Mouse (Mus musculus) intestine, embryonic 14.5 days (tissue): Measurements from ENCODE around the gene Slc2a3. TPM values are rescaled to one million over a fixed set of nuclear protein-coding genes. Genes with fewer than 3 reads are reported as not detected.
"Not testable (repeated sequence)": the region's sequence is repeated elsewhere in the genome, so short reads cannot be mapped to it uniquely, and the experiment has no call there.

Experiments used
- ATAC-seq: fragments of 200-750 bp; cut with Nextera tagmentation; replicated peaks from 2 replicates; pipeline ENCODE4 v1.8.0; 2017; ENCODE audit warnings: low read depth, moderate number of reproducible peaks, moderate TSS enrichment, moderate library complexity; ENCODE audit not compliant: low FRiP score, low TSS enrichment
- DNase-seq: peaks from one replicate; pipeline ENCODE4 v3.0.0-alpha.2; 2018; ENCODE audit warnings: low spot score
- H3K27ac ChIP-seq: fragments of 300-500 bp; sonication (generic); 2 replicates; pipeline ENCODE4 v1.5.1; 2014; ENCODE audit warnings: low read depth, mild to moderate bottlenecking, control low read depth
- H3K27me3 ChIP-seq: fragments of 300-500 bp; sonication (generic); replicated peaks from 2 replicates; pipeline ENCODE4 v1.6.1; 2014; ENCODE audit warnings: low read length, control low read depth; ENCODE audit not compliant: control insufficient read depth, insufficient read depth
- H3K36me3 ChIP-seq: fragments of 300-500 bp; sonication (generic); 2 replicates; pipeline ENCODE4 v1.6.1; 2014; ENCODE audit warnings: low read length, control low read depth; ENCODE audit not compliant: control insufficient read depth, insufficient read depth
- H3K4me1 ChIP-seq: fragments of 300-500 bp; sonication (generic); replicated peaks from 2 replicates; pipeline ENCODE4 v1.6.1; 2014; ENCODE audit warnings: low read length, control low read depth, mixed read lengths; ENCODE audit not compliant: control insufficient read depth, insufficient read depth
- H3K4me2 ChIP-seq: fragments of 300-500 bp; sonication (generic); 2 replicates; pipeline ENCODE4 v1.6.1; 2014; ENCODE audit warnings: low read length
- H3K4me3 ChIP-seq: fragments of 300-500 bp; sonication (generic); 2 replicates; pipeline ENCODE4 v1.5.1; 2014; ENCODE audit warnings: low read depth, low read length, control low read depth, mixed read lengths
- H3K9ac ChIP-seq: fragments of 300-500 bp; sonication (generic); 2 replicates; pipeline ENCODE4 v1.6.1; 2014; ENCODE audit warnings: mild to moderate bottlenecking, low read length
- H3K9me3 ChIP-seq: fragments of 300-500 bp; sonication (generic); 2 replicates; pipeline ENCODE4 v1.6.1; 2016; ENCODE audit warnings: low read length, control low read depth; ENCODE audit not compliant: control insufficient read depth
- WGBS: fragments of 180-500 bp; shearing (Covaris S2); extraction: QIAGEN DNeasy Blood & Tissue Kit; methylation state at CpG from one replicate; pipeline ENCODE4 v1.1.7; 2014; 5-methylcytosine and 5-hydroxymethylcytosine counted together
- polyA plus RNA-seq: library from polyadenylated mRNA; unstranded; fragments of >200 nt; fragmentation: Nextera tagmentation; extraction: Ambion mirVana; gene quantifications from 2 replicates; pipeline ENCODE4 v1.2.1, GENCODE M21; 2014

The Slc2a3 gene
- polyA plus RNA-seq, 1 experiment from 2014 or later, result 17.6 TPM

- ATAC-seq (peak; percentile 79), DNase-seq (peak; percentile 77)
- Histone ChIP-seq H3K4me3 (peak overlapping the region; percentile 28), H3K4me2 (peak overlapping the region; percentile 56), H3K36me3 (no peaks in the 10 kb centered on the region), H3K27ac (peak overlapping the region; percentile 77), H3K27me3 (no peaks in the 10 kb centered on the region), H3K9ac (peak overlapping the region; percentile 46), H3K4me1 (peaks cover 6% of the 10 kb centered on the region; the same call in 1 of the 2 replicates), H3K9me3 (no peaks in the 10 kb centered on the region)
- 7% methylated on average over 20 of the region's 20 CpGs for WGBS
Observed at GRCm38 (mm10) chr6:122702480-122703124, 98.8 kb downstream of the Slc2a3 start.

DNA sequence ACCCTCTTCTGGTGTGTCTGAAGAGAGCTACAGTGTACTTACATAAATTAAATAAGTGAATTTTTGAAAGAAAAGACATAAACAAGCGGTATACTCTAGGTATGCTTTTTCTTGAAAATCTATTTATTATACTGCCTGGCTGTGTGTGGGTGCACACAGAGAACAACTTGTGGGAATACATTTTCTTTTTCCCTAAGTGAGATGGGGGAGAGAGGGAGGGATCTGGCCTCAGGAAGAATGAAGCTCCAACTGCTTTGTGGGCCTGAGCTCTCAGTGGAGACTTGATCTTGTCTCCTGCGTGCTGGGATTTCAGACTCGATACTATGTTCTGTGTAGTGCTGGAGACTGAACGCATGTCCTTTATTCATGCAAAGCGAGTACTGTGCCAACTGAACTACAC, 99.6 kb downstream of the Slc2a3 start:
- Histone ChIP-seq H3K9ac (no peak overlapping the region), H3K36me3 (no peaks in the 10 kb centered on the region), H3K27ac (0 out of 2 replicates have a peak overlapping the region, but pooled peaks have one; percentile 77), H3K4me2 (no peak overlapping the region), H3K9me3 (no peaks in the 10 kb centered on the region), H3K27me3 (no peaks in the 10 kb centered on the region), H3K4me1 (peaks cover 6% of the 10 kb centered on the region; the same call in 1 of the 2 replicates), H3K4me3 (0 out of 2 replicates have a peak overlapping the region, but pooled peaks have one; percentile 28)
- 82% methylated on average over 5 of the region's 5 CpGs for WGBS
- ATAC-seq (no peak), DNase-seq (no peak)

DNA sequence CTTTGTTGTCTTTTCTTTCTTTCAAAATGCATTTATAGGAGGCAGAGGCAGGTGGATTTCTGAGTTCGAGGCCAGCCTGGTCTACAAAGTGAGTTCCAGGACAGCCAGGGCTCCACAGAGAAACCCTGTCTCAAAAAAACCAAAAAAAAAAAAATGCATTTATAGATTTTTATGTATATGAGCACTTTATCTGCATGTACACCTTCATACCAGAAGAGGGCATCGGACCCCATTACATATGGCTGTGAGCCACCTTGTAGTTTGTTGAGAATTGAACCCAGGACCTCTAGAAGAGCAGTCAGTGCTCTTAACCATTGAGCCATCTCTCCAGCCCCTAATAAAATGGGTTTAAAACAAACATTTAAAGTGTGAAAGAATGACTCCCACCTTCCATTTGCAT, 101.8 kb downstream of the Slc2a3 start:
- H3K27me3 ChIP-seq, H3K4me3 ChIP-seq, ATAC-seq, H3K9me3 ChIP-seq, H3K4me2 ChIP-seq, H3K27ac ChIP-seq, H3K4me1 ChIP-seq, H3K36me3 ChIP-seq, H3K9ac ChIP-seq, DNase-seq: not testable (repeated sequence)
- WGBS, result 88% methylated on average over 2 of the region's 2 CpGs

DNA sequence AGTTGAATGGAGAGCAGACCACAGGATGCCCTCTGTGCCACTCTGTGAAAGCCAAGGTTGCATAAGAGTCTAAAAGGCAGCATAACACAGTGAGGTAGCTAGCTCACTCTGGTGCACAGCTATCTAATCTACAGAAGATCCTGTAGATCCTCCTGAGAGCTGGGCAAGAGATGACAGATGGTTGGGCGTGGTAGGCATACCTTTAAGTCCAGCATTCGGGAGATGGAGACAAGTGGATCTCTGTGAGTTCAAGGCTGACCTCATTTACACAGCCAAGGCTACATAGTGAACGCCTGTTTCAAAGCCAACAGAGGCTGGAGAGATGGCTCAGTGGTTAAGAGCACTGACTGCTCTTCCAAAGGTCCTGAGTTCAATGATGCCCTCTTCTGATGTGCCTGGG, 106.0 kb downstream of the Slc2a3 start:
- no peak overlapping the region for H3K27ac ChIP-seq
- no peak overlapping the region for H3K9ac ChIP-seq
- no peaks in the 10 kb centered on the region for H3K36me3 ChIP-seq
- H3K9me3 ChIP-seq, result no peaks in the 10 kb centered on the region
- H3K27me3 ChIP-seq, result no peaks in the 10 kb centered on the region
- WGBS, result 84% methylated on average over 3 of the region's 3 CpGs
- H3K4me3 ChIP-seq, result no peak overlapping the region
- H3K4me2 ChIP-seq, result no peak overlapping the region
- DNase-seq (no peak), ATAC-seq (no peak)
- no peaks in the 10 kb centered on the region for H3K4me1 ChIP-seq

- no peak overlapping the region for H3K4me2 ChIP-seq
- 84% methylated on average over 5 of the region's 5 CpGs for WGBS
- no peaks in the 10 kb centered on the region for H3K36me3 ChIP-seq
- H3K27me3 ChIP-seq, result no peaks in the 10 kb centered on the region
- no peak overlapping the region for H3K27ac ChIP-seq
- no peaks in the 10 kb centered on the region for H3K9me3 ChIP-seq
- no peak for DNase-seq
- no peak overlapping the region for H3K4me3 ChIP-seq
- ATAC-seq, result no peak
- H3K4me1 ChIP-seq, result no peaks in the 10 kb centered on the region
- no peak overlapping the region for H3K9ac ChIP-seq
Observed at GRCm38 (mm10) chr6:122690082-122690481, 111.4 kb downstream of the Slc2a3 start.

- Histone ChIP-seq H3K4me3 (no peak overlapping the region), H3K9ac (no peak overlapping the region), H3K36me3 (no peaks in the 10 kb centered on the region), H3K4me1 (no peaks in the 10 kb centered on the region), H3K27ac (no peak overlapping the region), H3K4me2 (no peak overlapping the region), H3K27me3 (no peaks in the 10 kb centered on the region), H3K9me3 (no peaks in the 10 kb centered on the region)
- ATAC-seq (no peak), DNase-seq (no peak)
- whole genome bisulfite sequencing, result 84% methylated on average over 6 of the region's 6 CpGs
Observed at GRCm38 (mm10) chr6:122689411-122690055, 111.9 kb downstream of the Slc2a3 start.

DNA sequence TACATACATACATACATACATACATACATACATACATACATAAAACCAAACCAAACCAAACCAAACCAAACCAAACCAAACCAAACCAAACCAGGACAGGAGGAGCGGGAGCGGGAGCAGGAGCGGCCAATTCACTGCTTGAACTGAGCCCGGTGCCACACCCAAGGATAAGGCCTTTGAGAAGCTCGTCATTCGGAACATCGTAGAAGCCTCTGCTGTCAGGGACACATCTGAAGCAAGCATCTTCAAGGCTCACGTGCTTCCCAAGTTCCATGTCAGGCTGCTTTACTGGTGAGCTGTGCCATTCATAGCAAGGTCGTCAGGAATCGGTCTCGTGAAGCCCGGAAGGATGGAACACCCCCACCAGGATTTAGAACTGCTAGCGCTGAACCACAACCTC, 114.7 kb downstream of the Slc2a3 start:
- H3K9me3 ChIP-seq, result no peaks in the 10 kb centered on the region
- no peaks in the 10 kb centered on the region for H3K36me3 ChIP-seq
- no peak overlapping the region for H3K9ac ChIP-seq
- H3K4me2 ChIP-seq, result no peak overlapping the region
- H3K27me3 ChIP-seq, result no peaks in the 10 kb centered on the region
- WGBS, result 89% methylated on average over 13 of the region's 13 CpGs
- no peak overlapping the region for H3K27ac ChIP-seq
- no peaks in the 10 kb centered on the region for H3K4me1 ChIP-seq
- no peak for DNase-seq
- no peak for ATAC-seq
- H3K4me3 ChIP-seq, result no peak overlapping the region

- WGBS, result 85% methylated on average over 3 of the region's 3 CpGs
- Histone ChIP-seq H3K9me3 (no peaks in the 10 kb centered on the region), H3K4me3 (no peak overlapping the region), H3K27me3 (no peaks in the 10 kb centered on the region), H3K4me2 (no peak overlapping the region), H3K4me1 (no peaks in the 10 kb centered on the region), H3K9ac (no peak overlapping the region), H3K27ac (no peak overlapping the region), H3K36me3 (no peaks in the 10 kb centered on the region)
- DNase-seq (no peak), ATAC-seq (no peak)
Observed at GRCm38 (mm10) chr6:122682646-122683045, 118.8 kb downstream of the Slc2a3 start.
